Mouse (Mus musculus): ENCODE measurements around the gene Phip. TPM values are rescaled to one million over a fixed set of nuclear protein-coding genes. Genes with fewer than 3 reads are reported as not detected.

The Phip gene
- total RNA-seq (2014; fragmentation: Nextera tagmentation) (82.4 and 102 TPM in 2 replicates), total RNA-seq (2017) (104 and 154 TPM in 2 replicates)

GRCm38 (mm10) chr9:82975342-82976215 is at the start of gene Phip:
TSS of gene Phip (minus strand) at chr9:82975516.
- ATAC-seq (replicated peaks; ENCODE audit: low FRiP score, low TSS enrichment, poor library complexity, severe bottlenecking) = peak; percentile 78

- ATAC-seq (replicated peaks; ENCODE audit: low FRiP score, low TSS enrichment, poor library complexity, severe bottlenecking) = no peak
Observed at GRCm38 (mm10) chr9:83023724-83024123, 48.4 kb upstream of the Phip start.

- ATAC-seq (replicated peaks; ENCODE audit: low FRiP score, low TSS enrichment, poor library complexity, severe bottlenecking) = no peak
Observed at GRCm38 (mm10) chr9:83014516-83014915, 39.2 kb upstream of the Phip start.

GRCm38 (mm10) chr9:83008306-83008705 is 33.0 kb upstream of the Phip start:
- ATAC-seq (replicated peaks; ENCODE audit: low FRiP score, low TSS enrichment, poor library complexity, severe bottlenecking) = no peak

- ATAC-seq (replicated peaks; ENCODE audit: low FRiP score, low TSS enrichment, poor library complexity, severe bottlenecking) = no peak
Observed at GRCm38 (mm10) chr9:83001342-83001741, 26.0 kb upstream of the Phip start.

GRCm38 (mm10) chr9:82997765-82998500 is 22.6 kb upstream of the Phip start:
- no peak for ATAC-seq (replicated peaks; ENCODE audit: low FRiP score, low TSS enrichment, poor library complexity, severe bottlenecking)

GRCm38 (mm10) chr9:82976936-82977335 is 1.6 kb upstream of the Phip start:
- no peak for ATAC-seq (replicated peaks; ENCODE audit: low FRiP score, low TSS enrichment, poor library complexity, severe bottlenecking)

GRCm38 (mm10) chr9:82976219-82976618 is 903 bp upstream of the Phip start:
- no peak for ATAC-seq (replicated peaks; ENCODE audit: low FRiP score, low TSS enrichment, poor library complexity, severe bottlenecking)

GRCm38 (mm10) chr9:82974962-82975341 is 364 bp downstream of the Phip start:
- ATAC-seq (replicated peaks; ENCODE audit: low FRiP score, low TSS enrichment, poor library complexity, severe bottlenecking) = peak; percentile 11

GRCm38 (mm10) chr9:82974187-82974861 is 992 bp downstream of the Phip start:
- peak; percentile 45 for ATAC-seq (replicated peaks; ENCODE audit: low FRiP score, low TSS enrichment, poor library complexity, severe bottlenecking)

- ATAC-seq (replicated peaks; ENCODE audit: low FRiP score, low TSS enrichment, poor library complexity, severe bottlenecking) = no peak
Observed at GRCm38 (mm10) chr9:82973321-82973892, 1.9 kb downstream of the Phip start.

GRCm38 (mm10) chr9:82971433-82971832 is 3.9 kb downstream of the Phip start:
- no peak for ATAC-seq (replicated peaks; ENCODE audit: low FRiP score, low TSS enrichment, poor library complexity, severe bottlenecking)

- ATAC-seq (replicated peaks; ENCODE audit: low FRiP score, low TSS enrichment, poor library complexity, severe bottlenecking) = no peak
Observed at GRCm38 (mm10) chr9:82967076-82967621, 8.2 kb downstream of the Phip start.

- ATAC-seq (replicated peaks; ENCODE audit: low FRiP score, low TSS enrichment, poor library complexity, severe bottlenecking) = no peak
Observed at GRCm38 (mm10) chr9:82963981-82964380, 11.3 kb downstream of the Phip start.

- ATAC-seq (replicated peaks; ENCODE audit: low FRiP score, low TSS enrichment, poor library complexity, severe bottlenecking) = no peak
Observed at GRCm38 (mm10) chr9:82961352-82961751, 14.0 kb downstream of the Phip start.

- ATAC-seq (replicated peaks; ENCODE audit: low FRiP score, low TSS enrichment, poor library complexity, severe bottlenecking) = peak; percentile 71; the same call in 1 of the 2 replicates
Observed at GRCm38 (mm10) chr9:82955267-82955666, 20.0 kb downstream of the Phip start.

GRCm38 (mm10) chr9:82952330-82952729 is 23.0 kb downstream of the Phip start:
- no peak for ATAC-seq (replicated peaks; ENCODE audit: low FRiP score, low TSS enrichment, poor library complexity, severe bottlenecking)

GRCm38 (mm10) chr9:82951435-82952004 is 23.8 kb downstream of the Phip start:
- no peak for ATAC-seq (replicated peaks; ENCODE audit: low FRiP score, low TSS enrichment, poor library complexity, severe bottlenecking)

GRCm38 (mm10) chr9:82907246-82907645 is 68.1 kb downstream of the Phip start:
- ATAC-seq (replicated peaks; ENCODE audit: low FRiP score, low TSS enrichment, poor library complexity, severe bottlenecking) = no peak
